Mouse (Mus musculus): Measurements from ENCODE around the gene Zfp46.

DNA sequence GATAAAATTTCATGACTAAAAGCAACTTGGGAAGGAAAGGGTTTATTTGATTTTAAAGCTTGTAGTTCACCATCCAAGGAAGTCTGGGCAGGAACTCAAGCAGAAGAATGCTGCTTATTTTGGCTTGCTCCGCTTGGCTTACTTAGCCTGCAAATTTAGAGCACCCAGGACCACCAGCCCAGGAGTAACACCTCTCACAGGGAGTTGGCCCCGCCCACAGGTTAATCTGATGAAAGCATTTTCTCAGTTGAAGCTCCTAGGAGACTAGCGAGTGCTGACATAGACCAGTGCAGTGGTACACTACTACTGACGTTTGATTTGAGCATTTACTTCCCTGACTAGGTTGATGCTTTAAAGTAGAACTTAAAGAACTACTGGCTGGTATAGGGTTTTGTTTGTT is 52.6 kb downstream of the Zfp46 start:
- TF ChIP-seq POLR2A (IDR thresholded peaks at IDR 0.05; ENCODE audit: insufficient read depth, low read length) (no peak), CTCF (IDR thresholded peaks at IDR 0.05; ENCODE audit: low read depth, low read length) (no peak), EP300 (IDR thresholded peaks at IDR 0.05; ENCODE audit: insufficient read depth, low read depth, low read length) (no peak)
